Mouse (Mus musculus) erythroblast, adult 5-6 weeks (primary cell): ENCODE results near the gene Gna13. TPM values are rescaled to one million over a fixed set of nuclear protein-coding genes. Genes with fewer than 3 reads are reported as not detected.

ENCODE experiments used
- ATAC-seq: replicated peaks from 2 replicates; pipeline ENCODE4 v1.8.0; 2016; ENCODE audit warnings: moderate number of reproducible peaks, mild to moderate bottlenecking, moderate TSS enrichment, inconsistent platforms; ENCODE audit not compliant: poor library complexity, low FRiP score, severe bottlenecking
- total RNA-seq, 2 experiments: library from RNA; stranded (forward) in 1 of 2; stranded (reverse) in 1 of 2; fragments of 150-400 nt in 1 of 2; fragments of 200-764, 138-1000 nt in 1 of 2; gene quantifications; 2 replicates each; pipeline versions ENCODE4 v1.2.3 to v1.2.4; 2015 to 2017; ENCODE audit warnings: low replicate concordance in 2 of 2

The Gna13 gene
- total RNA-seq, 2 experiments from 2014 or later, result 23.4 to 30.0 TPM

- ATAC-seq, result 0 out of 2 replicates have a peak, but pooled peaks have one; percentile 48
These were observed 15.2 kb upstream of the Gna13 start for GRCm38 (mm10) chr11:109347242-109347959.

GRCm38 (mm10) chr11:109348408-109348807, 14.2 kb upstream of the Gna13 start:
- ATAC-seq, result no peak

GRCm38 (mm10) chr11:109349652-109350316, 12.8 kb upstream of the Gna13 start:
- no peak for ATAC-seq

GRCm38 (mm10) chr11:109350317-109350714, 12.3 kb upstream of the Gna13 start:
- ATAC-seq, result no peak

GRCm38 (mm10) chr11:109351489-109351888, 11.1 kb upstream of the Gna13 start:
- ATAC-seq, result no peak

- no peak for ATAC-seq
These were observed 9.0 kb upstream of the Gna13 start for GRCm38 (mm10) chr11:109353391-109354235.

- no peak for ATAC-seq
These were observed 8.4 kb upstream of the Gna13 start for GRCm38 (mm10) chr11:109354236-109354613.

- no peak for ATAC-seq
These were observed 6.8 kb upstream of the Gna13 start for GRCm38 (mm10) chr11:109355771-109356388.

- ATAC-seq, result no peak
These were observed 5.5 kb upstream of the Gna13 start for GRCm38 (mm10) chr11:109357171-109357570.

GRCm38 (mm10) chr11:109358549-109358948, 4.1 kb upstream of the Gna13 start:
- no peak for ATAC-seq

GRCm38 (mm10) chr11:109359043-109359752, 3.4 kb upstream of the Gna13 start:
- no peak for ATAC-seq

GRCm38 (mm10) chr11:109360102-109360501, 2.5 kb upstream of the Gna13 start:
- no peak for ATAC-seq

- ATAC-seq, result no peak
These were observed 2.0 kb upstream of the Gna13 start for GRCm38 (mm10) chr11:109360581-109361040.

- ATAC-seq, result no peak
These were observed 1.4 kb upstream of the Gna13 start for GRCm38 (mm10) chr11:109361241-109361630.

GRCm38 (mm10) chr11:109361631-109362462, 784 bp upstream of the Gna13 start:
- peak; percentile 34 for ATAC-seq

- ATAC-seq, result peak; percentile 9
These were observed 831 bp downstream of the Gna13 start for GRCm38 (mm10) chr11:109363191-109364133.

- ATAC-seq, result no peak
These were observed 1.7 kb downstream of the Gna13 start for GRCm38 (mm10) chr11:109364337-109364736.
